Mouse (Mus musculus) heart, adult 2 months (tissue): ENCODE measurements around the gene Morn1. TPM values are rescaled to one million over a fixed set of nuclear protein-coding genes. Genes with fewer than 3 reads are reported as not detected.
A peak's percentile ranks its signal among the peaks of the same experiment; 100 is the strongest.

Source experiments
- DNase-seq, 2 experiments: peaks; one replicate each; pipeline ENCODE4 v3.0.0; 2021
- H3K27ac ChIP-seq: fragments of 200-600 bp; 2 replicates; pipeline ENCODE4 v1.8.1; 2022
- H3K27me3 ChIP-seq: fragments of 200-500 bp; 2 replicates; pipeline ENCODE4 v1.6.1; 2012; ENCODE audit warnings: mild to moderate bottlenecking, low read length, inconsistent platforms, mixed read lengths; ENCODE audit not compliant: control insufficient read depth, insufficient read depth
- H3K36me3 ChIP-seq: fragments of 200-500 bp; 2 replicates; pipeline ENCODE4 v1.6.1; 2012; ENCODE audit warnings: low read length, inconsistent platforms; ENCODE audit not compliant: control insufficient read depth, insufficient read depth
- H3K4me1 ChIP-seq: fragments of 200-500 bp; 2 replicates; pipeline ENCODE4 v1.6.1; 2011; ENCODE audit warnings: low read length; ENCODE audit not compliant: control insufficient read depth, insufficient read depth
- H3K4me3 ChIP-seq: fragments of 200-600 bp; 2 replicates; pipeline ENCODE4 v1.8.1; 2022
- H3K79me2 ChIP-seq: fragments of 200-500 bp; replicated peaks from 2 replicates; pipeline ENCODE4 v1.6.1; 2012; ENCODE audit warnings: mild to moderate bottlenecking, inconsistent platforms, low read length, moderate library complexity, mixed read lengths; ENCODE audit not compliant: control insufficient read depth, insufficient read depth
- H3K9ac ChIP-seq: fragments of 200-500 bp; 2 replicates; pipeline ENCODE4 v1.6.1; 2012; ENCODE audit warnings: low read depth, mild to moderate bottlenecking, control low read depth, inconsistent platforms, low read length, mixed read lengths
- CTCF ChIP-seq: fragments of 200-600 bp; IDR thresholded peaks from 2 replicates; pipeline ENCODE4 v1.8.1; 2022; ENCODE audit warnings: antibody characterized with exemption, mild to moderate bottlenecking, moderate library complexity
- EP300 ChIP-seq: fragments of 200-500 bp; IDR thresholded peaks from 2 replicates; pipeline ENCODE4 v1.6.1; 2011; ENCODE audit warnings: low read depth, low read length, control low read depth; ENCODE audit not compliant: insufficient read depth
- POLR2A ChIP-seq: fragments of 200-500 bp; IDR thresholded peaks from 2 replicates; pipeline ENCODE4 v1.6.1; 2011; ENCODE audit warnings: mild to moderate bottlenecking, low read depth, low read length, control low read depth; ENCODE audit not compliant: insufficient read depth
- WGBS: fragments of 180-500 bp; shearing (Covaris S2); methylation state at CpG from one replicate; pipeline ENCODE4 v1.1.7; 2018; 5-methylcytosine and 5-hydroxymethylcytosine counted together
- intact Hi-C: fragments of 180-260 bp; cut with DNase I; formaldehyde crosslinking; loops from one replicate; pipeline ENCODE4 v1.15.1; 2025
- polyA plus RNA-seq: library from polyadenylated mRNA; depleted of rRNA; stranded (reverse); fragments of >200 nt; gene quantifications from 2 replicates; pipeline ENCODE4 v1.2.3, GENCODE M21; 2012
- total RNA-seq, 2 experiments: library from RNA; stranded (reverse); gene quantifications; 2 replicates each; pipeline ENCODE4 v1.2.3; 2021

Gene Morn1
- total and polyA plus RNA-seq, 3 experiments = 1.1 to 2.5 (median 1.3) TPM

- peaks cover 2% of the 10 kb centered on the region; the same call in 1 of the 2 replicates for H3K36me3 ChIP-seq
- H3K79me2 ChIP-seq = peaks cover 14% of the 10 kb centered on the region
- DNase-seq = no peak
- WGBS = 41% methylated on average over 18 of the region's 18 CpGs
- TF ChIP-seq EP300 (no peak), CTCF (no peak), POLR2A (no peak)
- H3K4me1 ChIP-seq = peaks cover 56% of the 10 kb centered on the region
- intact Hi-C loops = loop anchor here (5.0 kb wide), 1 partner anchor 32 kb away; no protein-coding TSS in a partner anchor
- H3K9ac ChIP-seq = no peak overlapping the region
- no peak overlapping the region for H3K4me3 ChIP-seq
- no peaks in the 10 kb centered on the region for H3K27me3 ChIP-seq
- H3K27ac ChIP-seq = no peak overlapping the region; the same call in 1 of the 2 replicates
Measured at GRCm38 (mm10) chr4:155184248-155185070, 98.1 kb downstream of the Morn1 start.

- H3K9ac ChIP-seq = no peak overlapping the region
- H3K79me2 ChIP-seq = peaks cover 15% of the 10 kb centered on the region
- 68% methylated on average over 9 of the region's 9 CpGs for WGBS
- H3K27me3 ChIP-seq = no peaks in the 10 kb centered on the region
- no peak overlapping the region for H3K27ac ChIP-seq
- intact Hi-C loops = loop anchor here (2.0 to 5.0 kb wide), 2 partner anchors 21 to 34 kb away; no protein-coding TSS in a partner anchor
- peaks cover 63% of the 10 kb centered on the region for H3K4me1 ChIP-seq
- H3K4me3 ChIP-seq = no peak overlapping the region
- TF ChIP-seq CTCF (no peak), POLR2A (no peak), EP300 (no peak)
- no peak for DNase-seq
- H3K36me3 ChIP-seq = peaks cover 5% of the 10 kb centered on the region; the same call in 1 of the 2 replicates
Measured at GRCm38 (mm10) chr4:155185845-155186244, 99.5 kb downstream of the Morn1 start.

GRCm38 (mm10) chr4:155187192-155187674 is 100.9 kb downstream of the Morn1 start:
- 19% methylated on average over 3 of the region's 3 CpGs for WGBS
- Histone ChIP-seq H3K27ac (peak overlapping the region; percentile 73), H3K4me3 (peak overlapping the region; percentile 3; the same call in 1 of the 2 replicates), H3K27me3 (no peaks in the 10 kb centered on the region), H3K79me2 (peaks cover 18% of the 10 kb centered on the region), H3K4me1 (peaks cover 69% of the 10 kb centered on the region), H3K9ac (peak overlapping the region; percentile 13; the same call in 1 of the 2 replicates), H3K36me3 (peaks cover 6% of the 10 kb centered on the region; the same call in 1 of the 2 replicates)
- peak; percentile 69 for TF ChIP-seq EP300
- TF ChIP-seq CTCF = no peak
- 0 out of 2 replicates have a peak, but pooled peaks have one; percentile 22 for TF ChIP-seq POLR2A
- intact Hi-C loops = loop anchor here (2.0 to 5.0 kb wide), 2 partner anchors 22 to 35 kb away; no protein-coding TSS in a partner anchor
- peak in 1 of 2 experiments; percentile 61 for DNase-seq

GRCm38 (mm10) chr4:155188341-155188740 is 102.0 kb downstream of the Morn1 start:
- Histone ChIP-seq H3K36me3 (peaks cover 6% of the 10 kb centered on the region; the same call in 1 of the 2 replicates), H3K79me2 (peaks cover 18% of the 10 kb centered on the region), H3K27ac (no peak overlapping the region; the same call in 1 of the 2 replicates), H3K9ac (no peak overlapping the region), H3K4me1 (peaks cover 68% of the 10 kb centered on the region), H3K4me3 (no peak overlapping the region), H3K27me3 (no peaks in the 10 kb centered on the region)
- intact Hi-C loops = loop anchor here (2.0 to 5.0 kb wide), 2 partner anchors 36 to 60 kb away; partner anchors contain the start of gene Faap20
- 49% methylated on average over 8 of the region's 8 CpGs for WGBS
- no peak for TF ChIP-seq EP300
- TF ChIP-seq CTCF = no peak
- no peak for TF ChIP-seq POLR2A
- no peak for DNase-seq

- H3K27ac ChIP-seq = no peak overlapping the region; the same call in 1 of the 2 replicates
- intact Hi-C loops = loop anchor here (2.0 to 5.0 kb wide), 2 partner anchors 37 to 60 kb away; partner anchors contain the start of gene Faap20
- TF ChIP-seq POLR2A (no peak), CTCF (no peak), EP300 (no peak)
- H3K4me1 ChIP-seq = peaks cover 64% of the 10 kb centered on the region
- peaks cover 6% of the 10 kb centered on the region; the same call in 1 of the 2 replicates for H3K36me3 ChIP-seq
- no peak overlapping the region for H3K4me3 ChIP-seq
- no peak for DNase-seq
- H3K27me3 ChIP-seq = no peaks in the 10 kb centered on the region
- no peak overlapping the region for H3K9ac ChIP-seq
- H3K79me2 ChIP-seq = peaks cover 20% of the 10 kb centered on the region
Measured at GRCm38 (mm10) chr4:155188803-155189202, 102.4 kb downstream of the Morn1 start.
